Mouse (Mus musculus): ENCODE measurements at regions not wholly inside any gene's neighbourhood (a gene's known extent, or its start where the extent isn't known, plus 50 kb on each side); places are given as distances from the start of the nearest gene placed in this dataset.
"Not testable (repeated sequence)": the region's sequence is repeated elsewhere in the genome, so short reads cannot be mapped to it uniquely, and the experiment has no call there.

DNA sequence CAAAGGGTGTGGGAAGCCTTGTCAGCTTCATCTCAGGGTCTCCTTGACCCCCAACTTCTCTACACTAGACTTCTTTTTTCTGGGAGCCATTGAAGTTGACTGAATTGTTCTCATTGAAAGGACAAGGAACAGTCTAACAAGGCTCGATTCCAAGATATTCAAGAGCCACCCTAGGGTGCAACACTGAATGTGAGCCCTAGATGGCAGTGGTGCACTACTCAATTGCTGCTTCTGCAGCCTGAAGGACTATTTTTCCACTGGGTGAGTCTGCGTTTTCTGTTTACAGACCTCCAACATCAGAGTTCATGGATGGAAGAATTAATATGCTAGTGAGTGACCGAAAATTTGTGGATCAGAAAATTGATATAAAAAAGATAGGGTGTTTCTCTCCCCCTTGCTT is 161.5 kb downstream of the Hpcal1 start:
- H3K4me2 ChIP-seq; H3K36me3 ChIP-seq; ATAC-seq (ENCODE audit: low read depth); H3K4me1 ChIP-seq (replicated peaks); H3K9me3 ChIP-seq; H3K27ac ChIP-seq (replicated peaks); H3K4me3 ChIP-seq; H3K9ac ChIP-seq; H3K27me3 ChIP-seq: not testable (repeated sequence)
- WGBS = 52% methylated on average over 3 of the region's 3 CpGs

DNA sequence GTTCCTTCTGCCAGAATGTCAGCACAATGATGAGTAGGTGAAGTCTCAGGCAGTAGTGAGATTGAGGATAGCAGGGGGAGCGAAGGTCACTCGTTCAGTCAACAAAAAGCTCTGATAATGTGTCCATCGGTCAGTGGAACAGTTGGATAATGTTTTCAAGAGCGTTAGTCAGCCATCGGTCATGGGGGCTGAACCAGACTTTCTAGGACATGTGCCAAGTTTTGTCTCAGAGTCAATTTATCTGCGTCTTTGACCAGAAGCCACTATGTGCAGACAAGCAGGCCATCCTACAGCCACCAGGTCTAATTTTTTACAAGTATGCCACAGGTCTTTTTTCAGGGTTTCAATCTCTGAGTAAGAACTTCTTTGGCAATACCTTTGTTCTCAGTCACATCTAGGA is 181.8 kb downstream of the Hpcal1 start:
- H3K4me2 ChIP-seq; H3K27ac ChIP-seq (replicated peaks); H3K36me3 ChIP-seq; H3K9ac ChIP-seq; H3K27me3 ChIP-seq; H3K9me3 ChIP-seq; H3K4me3 ChIP-seq; ATAC-seq (ENCODE audit: low read depth); H3K4me1 ChIP-seq (replicated peaks): not testable (repeated sequence)
- 80% methylated on average over 6 of the region's 6 CpGs for WGBS

DNA sequence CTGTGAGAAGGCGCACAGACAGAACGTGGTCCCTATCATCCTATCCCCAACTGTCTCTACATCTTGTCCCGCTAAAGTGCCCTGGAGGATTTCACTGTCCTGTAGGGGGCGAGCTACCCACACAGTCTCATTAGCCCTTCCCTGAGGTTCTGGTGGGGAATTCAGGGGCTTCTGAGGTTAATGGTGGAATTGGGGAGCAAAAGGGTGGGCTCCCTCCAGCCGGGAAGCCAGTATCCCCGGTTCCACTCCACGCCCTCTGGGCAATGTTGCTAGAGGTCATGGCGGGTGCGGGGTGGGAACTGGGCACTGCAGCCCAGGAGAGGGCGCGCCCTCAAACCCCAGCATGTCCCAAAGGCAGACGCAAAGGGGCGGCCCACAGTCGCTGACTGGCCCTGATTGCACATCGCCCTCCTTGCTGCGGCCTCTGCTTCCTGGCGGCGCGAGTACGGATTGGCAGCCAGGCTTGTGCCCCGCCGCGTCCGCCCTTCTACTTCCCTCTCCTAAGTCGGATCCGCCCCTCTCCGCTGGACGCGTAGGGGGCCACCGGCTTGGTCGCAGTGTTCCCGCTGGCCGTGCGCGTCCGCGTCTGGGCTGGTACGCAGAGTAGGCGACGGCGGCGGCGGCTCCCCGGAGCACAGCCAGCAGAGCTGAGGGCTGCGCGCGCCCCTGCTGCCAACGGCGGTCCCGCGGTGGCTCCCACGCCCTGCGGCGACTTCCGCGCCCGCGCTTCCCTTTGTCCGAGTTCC is 190.9 kb downstream of the Hpcal1 start:
- Histone ChIP-seq H3K36me3 (0 out of 2 replicates have a peak, but pooled peaks cover 2% of the 10 kb centered on the region), H3K4me3 (peak overlapping the region; percentile 83), H3K27ac (replicated peaks) (peak overlapping the region; percentile 90), H3K4me2 (peak overlapping the region; percentile 56), H3K27me3 (no peaks in the 10 kb centered on the region), H3K4me1 (replicated peaks) (no peaks in the 10 kb centered on the region), H3K9ac (peak overlapping the region; percentile 89), H3K9me3 (peaks cover 13% of the 10 kb centered on the region; the same call in 1 of the 2 replicates)
- peak; percentile 100 for ATAC-seq (ENCODE audit: low read depth)
- under 1% methylated on average over 44 of the region's 59 CpGs for WGBS

DNA sequence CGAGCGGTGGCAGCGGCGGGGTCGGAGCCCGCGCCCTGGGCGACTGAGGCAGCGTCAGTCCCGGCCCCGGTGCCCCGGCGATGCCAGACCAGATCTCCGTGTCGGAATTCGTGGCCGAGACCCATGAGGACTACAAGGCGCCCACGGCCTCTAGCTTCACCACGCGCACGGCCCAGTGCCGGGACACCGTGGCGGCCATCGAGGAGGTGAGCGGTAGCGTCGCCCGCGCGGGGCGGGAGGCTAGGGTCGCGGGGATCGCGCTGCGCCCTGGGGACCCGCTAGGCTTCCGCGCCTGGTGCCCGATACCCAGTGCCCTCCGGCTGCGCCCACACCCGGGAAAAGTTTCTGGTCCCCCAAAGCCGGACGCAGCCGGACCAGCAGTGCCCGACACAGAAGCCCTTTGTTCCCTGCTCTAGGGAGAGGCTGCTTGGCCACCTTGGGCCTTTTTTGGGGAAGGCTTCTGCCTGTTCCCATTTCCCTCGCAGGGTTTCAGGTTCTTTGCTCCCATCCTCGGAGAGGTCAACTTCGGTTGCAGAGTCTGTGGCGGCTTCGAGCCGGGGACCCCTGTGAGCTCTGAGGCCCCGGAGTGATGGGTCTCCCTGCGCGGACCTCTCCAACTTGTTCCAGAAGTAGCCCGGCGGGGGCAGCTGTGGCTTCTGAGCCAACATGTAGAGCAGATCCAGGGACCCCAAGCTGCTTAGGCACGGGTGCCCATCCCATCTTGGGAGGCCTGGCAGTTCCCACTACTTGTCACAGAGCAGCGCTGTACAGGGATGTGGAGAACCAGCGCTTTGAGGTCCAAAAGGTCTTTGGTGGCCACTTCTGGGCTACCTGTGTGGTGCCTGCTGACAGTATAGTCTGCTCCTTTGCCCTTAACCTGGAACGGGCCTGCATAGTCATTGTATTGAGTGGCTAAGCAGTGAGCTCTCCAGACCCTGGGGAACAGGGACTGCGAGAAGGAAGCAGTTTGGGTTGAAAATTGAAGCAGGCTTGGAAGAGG is 191.8 kb downstream of the Hpcal1 start:
- H3K27me3 ChIP-seq; H3K4me1 ChIP-seq (replicated peaks); H3K36me3 ChIP-seq: not testable (repeated sequence)
- Histone ChIP-seq H3K27ac (replicated peaks) (peak overlapping the region; percentile 90), H3K9me3 (peaks cover 18% of the 10 kb centered on the region), H3K9ac (peak overlapping the region; percentile 89), H3K4me2 (peak overlapping the region; percentile 56), H3K4me3 (peak overlapping the region; percentile 83)
- peak; percentile 57 for ATAC-seq (ENCODE audit: low read depth)
- WGBS = 2% methylated on average over 64 of the region's 65 CpGs

DNA sequence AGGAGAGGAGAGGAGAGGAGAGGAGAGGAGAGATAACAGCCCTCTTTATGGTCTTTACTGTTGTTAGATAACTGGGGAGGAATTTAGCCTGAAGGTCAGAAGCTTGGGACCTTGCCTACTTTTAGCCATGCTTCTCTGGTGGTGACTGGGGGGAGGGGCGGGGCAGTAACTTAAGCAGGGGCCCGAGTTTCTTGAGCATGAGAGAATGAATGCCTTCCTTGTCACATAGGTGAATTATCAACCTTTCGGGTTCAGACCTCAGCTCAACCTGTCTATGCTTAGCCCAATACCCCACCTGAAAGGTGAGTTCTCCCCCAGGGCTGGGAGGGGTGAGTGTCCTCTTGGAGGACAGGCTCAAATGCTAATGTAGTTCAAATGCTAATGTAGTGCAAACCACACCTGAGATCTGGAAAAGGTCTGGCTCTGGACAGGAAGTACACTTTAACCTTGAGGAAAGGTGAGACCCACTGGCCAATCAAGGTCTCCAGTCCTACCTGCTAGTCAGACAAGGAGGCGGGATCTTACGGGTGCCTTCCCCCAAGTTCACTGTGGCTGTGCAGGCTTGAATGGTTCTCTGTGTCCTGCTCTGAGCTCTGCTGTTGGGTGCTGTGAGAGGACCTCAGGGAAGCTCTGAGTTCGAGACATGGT is 201.1 kb downstream of the Hpcal1 start:
- ATAC-seq (ENCODE audit: low read depth); H3K27me3 ChIP-seq; H3K4me2 ChIP-seq; H3K4me3 ChIP-seq; H3K9ac ChIP-seq; H3K4me1 ChIP-seq (replicated peaks); H3K27ac ChIP-seq (replicated peaks): not testable (repeated sequence)
- 89% methylated on average over 6 of the region's 6 CpGs for WGBS
- Histone ChIP-seq H3K36me3 (peaks cover 27% of the 10 kb centered on the region), H3K9me3 (peaks cover 44% of the 10 kb centered on the region)

DNA sequence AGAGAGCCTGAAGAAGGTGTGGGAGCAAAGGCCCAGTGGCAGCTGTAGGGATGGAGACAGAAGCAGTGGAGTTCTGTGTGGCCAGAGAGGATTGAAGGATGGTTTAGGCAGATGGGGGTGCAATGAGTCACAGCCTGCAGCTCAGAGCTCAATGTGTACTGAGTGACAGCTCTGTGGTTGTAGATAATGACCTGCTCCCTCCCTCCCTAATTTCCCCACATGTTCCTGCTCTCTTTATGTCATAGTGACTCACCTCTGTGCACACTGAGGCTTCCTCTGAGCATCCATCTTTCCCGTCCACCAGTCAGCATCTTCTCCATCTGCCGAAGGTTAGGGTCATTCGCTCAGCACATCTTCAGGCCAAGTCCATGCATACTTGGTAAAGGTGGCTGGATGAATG is 222.4 kb downstream of the Hpcal1 start:
- Histone ChIP-seq H3K9me3 (peaks cover 34% of the 10 kb centered on the region), H3K36me3 (peaks cover 35% of the 10 kb centered on the region)
- not testable (repeated sequence) for ATAC-seq (ENCODE audit: low read depth); H3K9ac ChIP-seq; H3K4me3 ChIP-seq; H3K27me3 ChIP-seq; H3K4me2 ChIP-seq; H3K27ac ChIP-seq (replicated peaks); H3K4me1 ChIP-seq (replicated peaks)
- WGBS = 92% methylated on average over 3 of the region's 3 CpGs

Data from neural tube, embryonic 13.5 days (tissue).